Mouse (Mus musculus) thymus, postnatal 14 days (tissue): ENCODE results near the gene Cstf3.
"Not testable (repeated sequence)": the region's sequence is repeated elsewhere in the genome, so short reads cannot be mapped to it uniquely, and the experiment has no call there.

Source experiments
- DNase-seq: peaks from one replicate; pipeline ENCODE4 v3.0.0; 2021

The Cstf3 gene

DNA sequence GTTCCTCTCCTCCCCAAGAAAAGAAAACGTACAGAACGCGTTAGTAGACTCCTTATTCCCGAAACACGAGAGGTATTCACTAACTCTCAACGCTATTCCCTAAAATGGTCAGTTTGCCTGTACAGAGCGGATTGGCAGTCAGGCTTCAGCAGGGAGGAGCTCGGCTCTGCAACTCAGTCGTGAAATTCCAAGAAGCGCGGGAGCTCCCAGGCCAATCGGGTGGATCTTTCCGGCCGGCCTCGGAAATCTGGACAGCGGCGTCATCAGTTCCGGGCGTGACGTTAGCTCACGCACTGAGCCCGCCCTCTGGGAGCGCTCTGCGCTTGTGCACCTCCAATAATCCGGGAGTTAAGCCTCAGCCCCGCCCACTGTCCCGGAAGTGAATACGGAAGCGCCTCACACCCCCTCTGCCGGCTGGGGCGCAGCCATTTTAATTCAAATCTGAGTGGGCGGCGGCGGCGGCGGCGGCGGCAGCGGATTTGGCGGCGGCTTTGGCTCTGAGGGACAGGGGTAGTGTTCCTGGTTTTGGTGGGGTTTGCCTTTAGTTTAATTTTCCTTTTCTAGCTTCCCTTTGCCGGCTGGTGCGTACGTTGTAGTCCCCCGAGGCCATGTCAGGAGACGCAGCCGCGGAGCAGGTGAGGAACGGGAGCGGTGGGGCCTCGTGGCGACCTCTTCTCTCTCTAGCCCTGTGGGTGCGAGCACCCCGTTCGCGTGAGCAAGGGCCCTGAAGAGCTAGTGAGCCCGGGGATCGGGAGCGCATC, at the start of gene Cstf3:
Gene Cstf3 (plus strand): TSS at position 456 of the 761 bp plus-strand sequence.
- DNase-seq = peak; percentile 98

GRCm38 (mm10) chr2:104556711-104557110, 33.6 kb upstream of the Cstf3 start:
- not testable (repeated sequence) for DNase-seq

GRCm38 (mm10) chr2:104557722-104558121, 32.6 kb upstream of the Cstf3 start:
- DNase-seq = no peak

DNA sequence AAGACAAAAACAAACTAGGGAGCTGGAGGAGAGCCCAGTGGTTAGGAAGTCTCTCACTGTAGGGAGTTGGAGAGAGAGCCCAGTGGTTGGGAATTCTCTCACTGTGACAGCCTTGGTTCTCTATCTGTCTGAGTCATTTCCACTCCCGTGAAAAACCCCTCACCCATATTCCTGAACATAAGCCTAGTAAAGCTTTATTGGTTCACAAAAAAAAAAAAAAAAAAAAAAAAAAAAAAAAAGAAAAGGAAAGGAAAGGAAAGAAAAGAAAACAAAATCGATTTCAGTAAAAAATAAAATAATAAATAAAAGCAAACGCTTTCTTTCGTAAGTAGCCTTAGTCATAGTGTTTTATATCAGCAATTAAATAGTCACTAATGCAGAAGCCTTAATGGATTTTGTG, 32.0 kb upstream of the Cstf3 start:
- DNase-seq = no peak

DNA sequence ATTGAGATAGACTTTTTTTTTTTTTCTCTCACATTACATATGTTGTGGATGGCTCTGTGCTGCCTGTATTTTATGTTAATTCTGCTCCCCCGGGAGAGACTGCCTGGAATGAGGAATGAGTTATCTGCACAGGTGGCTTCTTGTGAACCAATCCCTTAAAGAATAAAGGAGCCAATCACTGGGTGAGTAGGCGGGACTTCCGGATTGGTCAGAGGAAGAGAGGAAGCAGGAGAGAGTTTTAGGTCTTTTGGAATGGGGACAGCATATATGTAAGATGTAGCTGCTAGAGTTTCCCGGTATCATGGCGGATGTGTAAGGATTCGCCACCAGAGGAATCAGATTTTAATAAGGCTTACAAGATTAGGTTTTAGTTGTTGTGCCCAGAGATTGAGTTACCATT, 31.4 kb upstream of the Cstf3 start:
- DNase-seq = no peak

DNA sequence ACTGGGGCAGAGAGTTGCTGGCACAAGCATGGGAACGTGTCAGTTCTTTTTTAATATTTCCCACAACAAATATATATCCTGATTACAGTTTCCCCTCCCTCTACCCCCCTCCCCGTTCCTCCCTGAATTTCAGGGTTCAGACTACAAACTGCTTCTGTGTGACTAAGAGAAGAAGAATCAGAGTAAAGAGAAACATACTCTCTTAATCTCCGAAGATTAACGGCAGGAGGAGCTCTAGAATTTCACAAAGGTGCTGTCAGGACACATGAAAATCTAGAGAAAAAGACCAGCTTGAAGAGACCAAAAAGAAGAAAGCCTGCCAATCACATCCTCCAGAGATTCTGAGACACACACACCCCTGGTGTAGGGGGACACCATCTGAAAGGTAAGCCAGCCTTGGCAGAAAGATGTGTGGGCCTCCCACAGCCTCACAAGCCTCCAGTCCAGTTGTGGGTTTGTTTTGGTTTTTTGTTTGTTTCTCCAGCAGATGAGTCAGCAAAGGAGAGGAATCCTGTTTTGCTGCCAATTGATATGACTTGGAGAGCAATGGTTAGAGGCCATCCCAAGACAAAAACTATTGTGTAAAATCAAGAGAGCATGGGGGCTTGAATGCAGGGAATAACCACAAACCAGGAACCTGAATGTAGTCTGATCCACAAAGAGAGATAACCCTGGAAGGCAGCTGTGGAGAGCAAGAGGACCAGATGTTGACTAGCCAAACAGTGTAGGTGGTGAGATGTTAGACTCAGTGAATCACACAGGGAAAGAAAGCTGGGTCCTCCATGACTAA, 30.5 kb upstream of the Cstf3 start:
- no peak for DNase-seq

GRCm38 (mm10) chr2:104561386-104561785, 28.9 kb upstream of the Cstf3 start:
- no peak for DNase-seq

DNA sequence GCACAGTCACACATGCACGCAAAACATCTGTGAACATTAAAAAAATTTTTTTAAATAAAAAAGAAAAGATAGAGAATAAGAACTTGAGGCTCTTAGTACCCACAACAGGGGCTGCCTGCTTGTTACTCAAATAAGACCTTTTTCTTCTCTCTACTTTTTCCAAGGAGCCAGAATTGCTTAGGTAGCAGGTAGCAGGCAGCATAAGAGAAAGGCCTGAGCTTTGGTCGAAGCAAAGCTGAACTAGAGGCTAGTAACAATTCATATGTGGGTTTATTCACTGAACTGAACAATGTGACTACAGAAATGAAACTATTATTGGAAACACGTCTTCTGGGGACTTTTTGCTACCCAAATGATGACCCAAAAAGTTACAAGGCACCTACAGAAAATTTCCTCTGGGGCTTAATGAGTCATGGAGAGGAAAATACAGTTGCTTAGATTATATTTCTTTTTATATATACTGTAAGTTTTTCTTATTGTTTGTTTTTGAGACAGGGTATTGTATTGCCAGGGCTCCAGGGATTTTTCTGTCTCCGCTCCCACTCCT, 28.3 kb upstream of the Cstf3 start:
- DNase-seq = no peak

DNA sequence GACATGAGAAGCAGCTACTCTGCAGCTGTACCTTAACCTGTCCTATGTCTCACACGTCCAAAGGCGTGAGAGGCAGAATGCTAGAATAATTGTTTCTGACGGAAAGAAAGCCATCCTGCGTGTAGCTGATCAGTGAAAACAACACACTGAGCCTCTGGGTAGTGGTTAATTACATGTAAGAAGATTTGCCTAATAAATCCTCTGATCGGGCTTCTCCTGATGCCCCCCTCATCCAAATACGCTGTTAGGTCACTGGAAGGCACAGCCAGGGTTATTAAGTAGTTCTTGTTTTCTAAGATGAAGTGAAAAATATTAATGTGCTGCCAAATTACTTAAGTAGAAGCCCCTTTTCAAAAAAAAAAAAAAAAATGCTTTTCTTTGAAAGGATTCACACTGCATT, 18.3 kb upstream of the Cstf3 start:
- DNase-seq = no peak

GRCm38 (mm10) chr2:104576216-104576615, 14.1 kb upstream of the Cstf3 start:
- no peak for DNase-seq

DNA sequence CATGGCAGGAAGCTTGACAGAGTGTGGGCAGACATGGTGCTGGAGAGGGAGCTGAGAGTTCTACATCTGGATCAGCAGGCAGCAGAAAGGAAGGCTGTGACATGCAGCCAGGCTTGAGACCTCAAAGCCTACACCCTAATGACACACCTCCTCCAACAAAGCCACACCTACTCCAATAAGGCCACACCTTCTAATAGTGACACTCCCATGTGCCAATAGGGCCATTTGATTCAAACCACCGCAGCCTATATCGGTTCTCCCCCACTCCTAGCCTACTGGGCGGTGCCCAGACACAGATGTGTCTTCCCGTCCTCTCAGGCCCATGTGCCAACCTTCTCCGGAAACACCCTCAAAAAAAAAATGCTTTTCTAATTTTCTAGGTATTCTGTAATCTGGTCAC, 12.3 kb upstream of the Cstf3 start:
- no peak for DNase-seq

DNA sequence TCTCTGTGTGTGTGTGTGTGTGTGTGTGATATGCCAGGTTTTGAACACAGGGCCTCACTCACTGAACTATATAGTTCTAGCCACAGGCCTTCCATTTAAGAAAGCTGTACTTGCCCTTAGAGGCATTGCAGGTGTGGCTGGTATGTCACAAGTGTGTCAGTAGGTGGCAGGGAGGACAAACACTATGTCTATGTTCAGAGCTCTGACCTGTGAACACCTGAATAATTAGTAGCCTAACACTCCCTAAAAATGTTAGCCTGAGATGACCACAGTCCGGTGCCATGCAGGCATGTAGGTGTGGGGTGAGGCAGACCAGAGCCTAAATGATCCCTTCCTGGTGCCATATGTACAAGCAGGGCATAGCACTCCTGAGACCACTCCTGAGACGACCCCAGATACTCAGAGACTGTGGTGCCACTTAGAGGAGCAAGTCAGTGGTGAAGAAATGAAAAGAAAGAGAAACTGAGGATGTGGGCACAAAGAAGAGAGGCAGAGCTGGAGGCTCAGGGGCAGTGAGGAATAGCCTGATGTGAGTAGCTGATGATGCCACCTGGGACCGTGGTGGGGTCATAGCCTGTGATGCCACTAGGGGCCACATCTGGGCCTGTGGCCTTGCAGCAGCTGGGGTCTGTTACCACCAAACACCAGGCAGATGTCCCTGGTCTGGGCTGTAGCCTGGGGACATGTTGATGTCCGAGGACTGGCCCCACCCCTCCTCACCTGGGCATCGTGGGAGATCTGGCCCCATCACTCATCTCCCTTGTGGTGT, 11.3 kb upstream of the Cstf3 start:
- no peak for DNase-seq

GRCm38 (mm10) chr2:104579784-104580446, 10.4 kb upstream of the Cstf3 start:
- DNase-seq = no peak

GRCm38 (mm10) chr2:104581281-104581879, 8.9 kb upstream of the Cstf3 start:
- DNase-seq = no peak

- DNase-seq = no peak
These were observed 7.3 kb upstream of the Cstf3 start for GRCm38 (mm10) chr2:104583032-104583431.

DNA sequence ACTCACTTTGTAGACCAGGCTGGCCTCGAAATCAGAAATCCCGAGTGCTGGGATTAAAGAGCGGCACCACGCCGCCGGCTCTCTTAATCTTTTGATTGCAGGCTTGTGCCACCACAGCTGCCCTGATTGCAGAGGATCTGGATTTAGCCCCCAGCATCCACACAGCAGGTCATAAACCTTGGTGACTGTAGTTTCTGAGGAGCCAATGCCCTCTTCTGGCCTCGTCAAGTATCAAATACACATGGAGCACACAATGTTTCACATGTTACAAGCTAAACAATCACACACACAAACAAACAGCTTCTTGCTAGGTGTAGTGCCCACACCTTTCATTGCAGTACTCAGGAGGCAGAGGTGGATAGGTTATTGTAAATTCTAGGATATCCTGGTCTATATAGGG, 6.1 kb upstream of the Cstf3 start:
- DNase-seq = no peak

DNA sequence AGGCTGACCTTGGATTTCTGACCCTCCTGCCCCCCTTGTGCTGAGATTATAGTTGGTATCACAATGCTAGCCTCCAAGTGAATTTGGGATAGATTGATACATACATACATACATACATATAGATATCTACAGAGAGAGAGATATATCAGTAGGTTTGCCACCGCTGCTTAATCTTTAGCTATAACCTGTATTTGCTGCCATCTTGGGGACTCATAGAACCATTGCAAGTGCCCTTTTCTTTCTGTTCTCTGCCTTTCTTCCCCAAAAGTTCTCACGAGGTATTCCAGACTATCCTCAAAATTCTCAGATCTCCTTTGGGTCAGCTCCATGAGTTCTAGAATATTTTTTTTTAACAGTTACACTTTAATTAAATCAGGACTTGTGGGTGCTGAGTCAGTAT, 4.7 kb upstream of the Cstf3 start:
- DNase-seq = no peak

- no peak for DNase-seq
These were observed 1.8 kb upstream of the Cstf3 start for GRCm38 (mm10) chr2:104588552-104588951.

DNA sequence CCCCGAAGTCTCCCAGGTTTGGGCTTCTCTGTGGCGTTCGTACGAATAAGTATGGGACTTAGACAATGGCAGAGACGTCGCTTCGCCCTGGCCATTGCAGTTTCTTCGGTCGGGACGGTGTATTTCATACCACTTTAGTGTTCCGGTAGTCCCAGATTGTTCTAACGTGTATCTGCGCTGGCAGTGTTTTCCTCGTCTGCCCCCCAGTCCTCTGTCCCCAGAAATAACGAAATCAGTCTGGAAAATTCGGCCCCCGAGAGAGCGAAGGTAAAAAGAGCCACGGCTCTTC, 450 bp downstream of the Cstf3 start:
- DNase-seq = no peak

GRCm38 (mm10) chr2:104591141-104591540, 818 bp downstream of the Cstf3 start:
- DNase-seq = no peak

DNA sequence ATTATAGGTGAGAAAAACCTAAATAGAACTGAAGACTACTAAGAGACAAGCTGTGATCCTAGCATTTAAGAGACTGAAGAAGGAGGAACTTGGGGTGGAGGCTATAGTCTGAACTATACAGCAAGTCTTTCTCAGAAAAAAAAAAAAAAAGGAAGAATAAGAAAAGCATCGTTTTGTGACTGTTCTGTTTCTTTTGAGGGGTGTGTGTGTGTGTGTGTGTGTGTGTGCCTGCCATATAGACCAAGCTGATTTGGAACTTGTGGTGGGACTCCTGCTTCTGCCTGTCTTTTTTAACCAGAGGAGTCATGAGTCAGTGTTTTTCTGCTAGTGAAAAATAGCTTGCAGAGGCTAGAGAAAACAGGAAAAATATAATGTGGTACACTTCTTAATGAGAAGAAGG, 4.7 kb downstream of the Cstf3 start:
- DNase-seq = no peak

DNA sequence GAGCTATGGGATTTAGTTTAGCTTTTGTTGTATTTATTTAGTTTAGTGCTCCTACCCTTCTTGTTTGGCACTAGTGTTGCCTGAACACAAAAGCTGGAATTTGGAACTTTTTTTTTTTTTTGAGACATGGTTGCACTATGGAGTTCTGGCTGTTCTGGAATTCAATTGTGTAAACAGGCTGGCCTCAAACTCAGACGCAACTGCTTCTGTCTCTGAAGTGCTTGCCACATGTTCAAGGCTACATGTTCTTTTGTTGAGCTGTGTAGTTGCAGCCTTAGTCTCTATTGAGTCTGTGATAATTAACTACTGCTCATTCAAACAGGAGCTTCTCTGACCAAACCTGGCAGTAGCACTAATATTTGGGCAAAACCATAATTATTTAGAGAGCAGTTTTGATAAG, 13.1 kb downstream of the Cstf3 start:
- DNase-seq = no peak

- DNase-seq = no peak
These were observed 14.4 kb downstream of the Cstf3 start for GRCm38 (mm10) chr2:104604718-104605117.
